Mouse (Mus musculus) granulocyte monocyte progenitor cell, adult 5-6 weeks (primary cell): ENCODE measurements around the gene Evi2b. TPM values are rescaled to one million over a fixed set of nuclear protein-coding genes. Genes with fewer than 3 reads are reported as not detected.
A peak's percentile ranks its signal among the peaks of the same experiment; 100 is the strongest.

ENCODE experiments used
- ATAC-seq: replicated peaks from 2 replicates; pipeline ENCODE4 v1.8.0; 2016; ENCODE audit warnings: mild to moderate bottlenecking, moderate TSS enrichment, inconsistent platforms; ENCODE audit not compliant: poor library complexity, severe bottlenecking
- total RNA-seq, 2 experiments: library from RNA; stranded (forward) in 1 of 2; stranded (reverse) in 1 of 2; fragments of 200-712, 200-1000 nt in 1 of 2; fragments of >200 nt in 1 of 2; fragmentation: Nextera tagmentation in 1 of 2; gene quantifications; 2 replicates each; pipeline ENCODE4 v1.2.3; 2014 to 2017

Gene Evi2b
- total RNA-seq (2014; fragmentation: Nextera tagmentation), result 242 and 361 TPM in 2 replicates
- 80.1 and 82.3 TPM in 2 replicates for total RNA-seq (2017)

- ATAC-seq, result peak; percentile 52
Measured at GRCm38 (mm10) chr11:79523560-79524309, at the start of gene Evi2b. Gene Evi2b, minus strand, starts transcription at chr11:79523762.

- peak; percentile 60 for ATAC-seq
Measured at GRCm38 (mm10) chr11:79570319-79570718, 46.8 kb upstream of the Evi2b start.

- no peak for ATAC-seq
Measured at GRCm38 (mm10) chr11:79568197-79568911, 44.8 kb upstream of the Evi2b start.

- ATAC-seq, result no peak
Measured at GRCm38 (mm10) chr11:79566947-79567346, 43.4 kb upstream of the Evi2b start.

GRCm38 (mm10) chr11:79563493-79563892 lies 39.9 kb upstream of the Evi2b start:
- ATAC-seq, result no peak

- no peak for ATAC-seq
Measured at GRCm38 (mm10) chr11:79560536-79560935, 37.0 kb upstream of the Evi2b start.

GRCm38 (mm10) chr11:79552622-79553021 lies 29.1 kb upstream of the Evi2b start:
- ATAC-seq, result no peak

GRCm38 (mm10) chr11:79536293-79536692 lies 12.7 kb upstream of the Evi2b start:
- no peak for ATAC-seq

GRCm38 (mm10) chr11:79535554-79535953 lies 12.0 kb upstream of the Evi2b start:
- no peak for ATAC-seq

- no peak for ATAC-seq
Measured at GRCm38 (mm10) chr11:79533950-79534690, 10.6 kb upstream of the Evi2b start.

GRCm38 (mm10) chr11:79533311-79533710 lies 9.7 kb upstream of the Evi2b start:
- no peak for ATAC-seq

- ATAC-seq, result no peak
Measured at GRCm38 (mm10) chr11:79531485-79531884, 7.9 kb upstream of the Evi2b start.

GRCm38 (mm10) chr11:79530774-79531173 lies 7.2 kb upstream of the Evi2b start:
- ATAC-seq, result no peak

GRCm38 (mm10) chr11:79530333-79530761 lies 6.8 kb upstream of the Evi2b start, which contains the start of the genes Evi2 and Evi2a:
Gene Evi2, minus strand, starts transcription at chr11:79530589.
Gene Evi2a, minus strand, starts transcription at chr11:79530609.
- peak; percentile 74 for ATAC-seq

- ATAC-seq, result no peak
Measured at GRCm38 (mm10) chr11:79529736-79530135, 6.2 kb upstream of the Evi2b start.

GRCm38 (mm10) chr11:79529226-79529625 lies 5.7 kb upstream of the Evi2b start:
- ATAC-seq, result no peak

- ATAC-seq, result no peak
Measured at GRCm38 (mm10) chr11:79528601-79529000, 5.0 kb upstream of the Evi2b start.

GRCm38 (mm10) chr11:79527739-79528384 lies 4.3 kb upstream of the Evi2b start:
- ATAC-seq, result peak; percentile 75

GRCm38 (mm10) chr11:79527015-79527738 lies 3.6 kb upstream of the Evi2b start:
- peak; percentile 45 for ATAC-seq

- no peak for ATAC-seq
Measured at GRCm38 (mm10) chr11:79526549-79526948, 3.0 kb upstream of the Evi2b start.
